Mouse (Mus musculus) erythroblast, embryonic 14.5 days (primary cell): ENCODE measurements around the gene Akp3.

Source experiments
- GATA1 ChIP-seq: IDR thresholded peaks from 2 replicates; pipeline ENCODE4 v1.6.1; 2012; ENCODE audit warnings: low read length, inconsistent platforms, mixed read lengths
- TAL1 ChIP-seq: IDR thresholded peaks from 3 replicates; pipeline ENCODE4 v1.6.1; 2012; ENCODE audit warnings: low read length, inconsistent platforms, mixed read lengths

DNA sequence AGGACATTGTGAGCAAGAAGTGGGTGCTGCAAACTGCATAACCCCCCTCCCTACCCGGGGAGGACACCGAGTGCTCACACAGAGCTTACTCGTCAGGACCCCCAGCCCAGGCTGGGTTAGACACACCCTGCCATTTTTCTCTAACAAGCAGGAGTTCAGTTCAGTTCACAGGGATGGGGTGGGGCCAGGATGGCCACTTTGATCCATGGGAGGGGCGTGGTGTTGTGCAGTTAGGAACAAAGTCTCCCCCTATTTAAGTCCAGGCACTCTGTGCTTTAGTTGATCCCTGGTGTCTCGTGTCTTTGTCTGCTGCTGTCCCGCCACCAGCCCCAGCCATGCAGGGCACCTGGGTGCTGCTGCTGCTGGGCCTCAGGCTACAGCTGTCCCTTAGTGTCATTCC is at the start of gene Akp3:
- TF ChIP-seq GATA1 (no peak), TAL1 (no peak)
